Mouse (Mus musculus) cerebellum, adult 2 months (tissue): Measurements from ENCODE around the gene Gm45021.

Experiments
- CTCF ChIP-seq: fragments of 200-500 bp; IDR thresholded peaks from 2 replicates; pipeline ENCODE4 v1.5.1; 2011; ENCODE audit warnings: low read depth, mild to moderate bottlenecking, control low read depth, low read length, moderate library complexity, borderline replicate concordance; ENCODE audit not compliant: insufficient read depth
- POLR2A ChIP-seq: fragments of 200-500 bp; IDR thresholded peaks from 2 replicates; pipeline ENCODE4 v1.6.1; 2011; ENCODE audit warnings: low read length, control low read depth, borderline replicate concordance; ENCODE audit not compliant: insufficient read depth

GRCm38 (mm10) chr6:48591221-48591845 is 1.9 kb downstream of the Gm45021 start:
- TF ChIP-seq POLR2A (no peak), CTCF (no peak)
